Mouse (Mus musculus) megakaryocyte, embryonic 14.5 days (primary cell): ENCODE data around the gene Slamf9. TPM values are rescaled to one million over a fixed set of nuclear protein-coding genes. Genes with fewer than 3 reads are reported as not detected.

Experiments used
- H3K27me3 ChIP-seq: replicated peaks from 2 replicates; pipeline ENCODE3; 2012; ENCODE audit warnings: inconsistent platforms
- H3K36me3 ChIP-seq: replicated peaks from 2 replicates; pipeline ENCODE3; 2012; ENCODE audit warnings: low read length, inconsistent platforms, mixed read lengths
- H3K4me1 ChIP-seq: 2 replicates; pipeline ENCODE4 v1.6.1; 2012; ENCODE audit warnings: inconsistent platforms
- H3K4me3 ChIP-seq: replicated peaks from 2 replicates; pipeline ENCODE3; 2012; ENCODE audit warnings: moderate library complexity, mild to moderate bottlenecking, inconsistent platforms
- H3K9me3 ChIP-seq: 2 replicates; pipeline ENCODE4 v1.6.1; 2012; ENCODE audit warnings: inconsistent platforms
- FLI1 ChIP-seq: IDR thresholded peaks from 2 replicates; pipeline ENCODE4 v1.6.1; 2012; ENCODE audit warnings: low read length, inconsistent platforms, mixed read lengths
- GATA1 ChIP-seq: IDR thresholded peaks from 3 replicates; pipeline ENCODE4 v1.6.1; 2012; ENCODE audit warnings: mixed read lengths, low read length, inconsistent platforms, borderline replicate concordance
- polyA plus RNA-seq: library from polyadenylated mRNA; stranded (reverse); fragments of >175 nt; gene quantifications from 2 replicates; pipeline ENCODE4 v1.2.3, GENCODE M21; 2012; ENCODE audit warnings: low replicate concordance; ENCODE audit not compliant: insufficient read depth

Gene Slamf9
- polyA plus RNA-seq, 1 experiment = not detected

- H3K9me3 ChIP-seq = no peaks in the 10 kb centered on the region
- H3K4me3 ChIP-seq = no peak overlapping the region
- H3K27me3 ChIP-seq = peaks cover 91% of the 10 kb centered on the region
- H3K36me3 ChIP-seq = no peaks in the 10 kb centered on the region
- peaks cover 32% of the 10 kb centered on the region for H3K4me1 ChIP-seq
- no peak for TF ChIP-seq GATA1
Measured at GRCm38 (mm10) chr1:172486651-172487050, 11.5 kb downstream of the Slamf9 start.

GRCm38 (mm10) chr1:172487859-172488258 is 12.7 kb downstream of the Slamf9 start:
- no peaks in the 10 kb centered on the region for H3K36me3 ChIP-seq
- peaks cover 23% of the 10 kb centered on the region for H3K4me1 ChIP-seq
- H3K27me3 ChIP-seq = peaks cover 90% of the 10 kb centered on the region
- H3K4me3 ChIP-seq = no peak overlapping the region
- TF ChIP-seq FLI1 (no peak), GATA1 (no peak)
- H3K9me3 ChIP-seq = no peaks in the 10 kb centered on the region

DNA sequence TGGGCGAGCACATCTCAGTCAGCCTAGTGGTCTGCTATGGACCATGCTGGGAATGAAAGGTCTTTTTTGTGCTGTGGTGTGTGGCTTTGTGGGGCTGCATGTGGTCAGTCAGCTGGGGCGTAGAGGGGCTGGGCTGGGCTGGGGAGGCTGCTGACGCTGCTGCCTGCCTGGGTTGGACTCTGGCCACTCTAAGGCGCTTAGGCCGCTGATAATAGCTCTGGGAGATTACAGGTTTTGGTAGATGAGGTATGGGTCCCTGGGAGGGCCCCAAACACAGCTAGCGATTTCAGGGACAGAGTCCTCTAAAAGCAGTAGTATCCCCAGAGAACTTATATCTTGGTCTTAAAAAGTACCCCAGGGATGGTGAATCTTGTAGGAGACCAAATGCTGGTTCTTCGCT is 13.7 kb downstream of the Slamf9 start:
- no peaks in the 10 kb centered on the region for H3K9me3 ChIP-seq
- TF ChIP-seq FLI1 (no peak), GATA1 (no peak)
- peaks cover 30% of the 10 kb centered on the region for H3K4me1 ChIP-seq
- H3K27me3 ChIP-seq = peaks cover 90% of the 10 kb centered on the region
- no peaks in the 10 kb centered on the region for H3K36me3 ChIP-seq
- H3K4me3 ChIP-seq = no peak overlapping the region

DNA sequence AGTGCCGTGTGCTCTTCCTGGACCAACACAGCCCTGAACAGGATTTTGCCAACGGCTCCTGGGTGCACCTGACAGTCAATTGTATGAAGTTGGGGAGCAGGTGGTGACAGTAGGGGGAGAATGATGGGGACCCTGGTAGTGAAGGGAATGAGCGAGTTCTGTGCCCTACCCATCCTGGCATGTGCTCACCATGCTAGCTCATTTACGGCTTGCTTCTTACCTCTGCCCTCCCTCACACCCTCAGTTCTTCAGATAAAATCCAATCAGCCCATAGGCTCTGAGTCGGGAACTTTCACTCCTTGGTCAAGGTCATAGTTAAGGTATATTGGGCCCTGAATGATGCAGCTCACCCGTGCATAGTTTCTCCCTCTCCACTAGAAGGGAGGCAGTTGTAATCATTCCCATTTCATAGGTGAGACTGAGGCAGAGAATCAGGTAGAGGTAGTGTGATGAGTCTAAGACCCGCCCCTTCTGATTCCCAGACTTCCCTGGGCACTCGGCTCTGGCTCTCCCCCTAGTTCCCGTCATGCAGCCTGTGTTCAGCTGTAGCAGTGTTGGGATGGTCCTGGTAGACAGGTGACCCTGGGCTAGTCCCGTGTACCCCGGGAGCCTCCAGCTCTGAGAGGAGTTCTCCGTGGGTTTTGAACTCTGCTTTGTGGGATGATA is 14.6 kb downstream of the Slamf9 start:
- no peak for TF ChIP-seq FLI1
- TF ChIP-seq GATA1 = no peak

GRCm38 (mm10) chr1:172490261-172490661 is 15.1 kb downstream of the Slamf9 start:
- TF ChIP-seq FLI1 (no peak), GATA1 (no peak)
- no peaks in the 10 kb centered on the region for H3K9me3 ChIP-seq
- H3K27me3 ChIP-seq = peaks cover 89% of the 10 kb centered on the region
- peak overlapping the region; percentile 87 for H3K4me3 ChIP-seq
- peaks cover 30% of the 10 kb centered on the region for H3K4me1 ChIP-seq
- no peaks in the 10 kb centered on the region for H3K36me3 ChIP-seq

More for the DNA sequence above, 14.6 kb downstream of the Slamf9 start:
- Histone ChIP-seq H3K4me3 (peak overlapping the region; percentile 87), H3K9me3 (no peaks in the 10 kb centered on the region), H3K4me1 (peaks cover 30% of the 10 kb centered on the region), H3K27me3 (peaks cover 89% of the 10 kb centered on the region), H3K36me3 (no peaks in the 10 kb centered on the region)

DNA sequence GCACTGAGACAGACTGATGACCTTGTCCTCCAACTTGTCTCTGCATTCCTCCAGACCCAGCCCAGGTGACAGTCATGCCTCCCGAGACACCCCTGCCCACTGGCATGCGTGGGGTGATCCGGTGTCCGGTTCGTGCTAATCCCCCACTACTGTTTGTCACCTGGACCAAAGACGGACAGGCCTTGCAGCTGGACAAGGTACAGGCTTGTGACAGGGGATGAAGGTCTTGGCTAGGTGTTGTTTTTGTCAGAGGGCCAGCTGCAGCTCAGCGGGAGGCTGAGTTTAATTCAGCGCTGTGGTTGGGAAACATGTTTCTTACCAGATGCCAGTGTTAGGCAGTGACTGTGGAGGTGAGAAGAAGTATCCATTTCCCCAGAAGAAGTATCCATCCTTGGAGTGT is 16.9 kb downstream of the Slamf9 start:
- Histone ChIP-seq H3K4me1 (peaks cover 41% of the 10 kb centered on the region), H3K27me3 (peaks cover 90% of the 10 kb centered on the region), H3K9me3 (no peaks in the 10 kb centered on the region), H3K4me3 (peak overlapping the region; percentile 15), H3K36me3 (no peaks in the 10 kb centered on the region)
- TF ChIP-seq GATA1 = no peak
- TF ChIP-seq FLI1 = no peak

GRCm38 (mm10) chr1:172493516-172493915 is 18.4 kb downstream of the Slamf9 start:
- Histone ChIP-seq H3K36me3 (no peaks in the 10 kb centered on the region), H3K4me3 (no peak overlapping the region), H3K4me1 (peaks cover 52% of the 10 kb centered on the region), H3K9me3 (no peaks in the 10 kb centered on the region), H3K27me3 (peaks cover 87% of the 10 kb centered on the region)
- no peak for TF ChIP-seq FLI1

DNA sequence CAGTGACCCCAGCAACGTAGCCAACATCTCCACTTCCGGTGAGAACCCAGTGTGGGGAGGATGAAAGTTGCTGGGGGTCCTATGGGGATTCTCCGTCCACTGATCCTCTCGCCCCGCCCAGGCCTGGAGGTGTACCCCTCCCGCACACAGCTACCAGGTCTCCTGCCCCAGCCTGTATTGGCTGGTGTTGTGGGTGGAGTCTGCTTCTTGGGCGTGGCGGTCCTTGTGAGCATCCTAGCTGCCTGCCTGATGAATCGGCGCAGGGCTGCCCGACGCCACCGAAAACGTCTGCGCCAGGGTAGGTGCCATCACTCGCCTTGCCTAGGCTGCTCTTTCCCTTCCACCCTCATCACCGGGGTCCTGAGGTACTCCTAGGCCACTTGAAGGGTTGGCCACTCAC is 20.9 kb downstream of the Slamf9 start:
- peaks cover 47% of the 10 kb centered on the region for H3K4me1 ChIP-seq
- peaks cover 68% of the 10 kb centered on the region for H3K27me3 ChIP-seq
- no peak for TF ChIP-seq FLI1
- no peak for TF ChIP-seq GATA1
- no peak overlapping the region for H3K4me3 ChIP-seq
- no peaks in the 10 kb centered on the region for H3K36me3 ChIP-seq
- no peaks in the 10 kb centered on the region for H3K9me3 ChIP-seq

DNA sequence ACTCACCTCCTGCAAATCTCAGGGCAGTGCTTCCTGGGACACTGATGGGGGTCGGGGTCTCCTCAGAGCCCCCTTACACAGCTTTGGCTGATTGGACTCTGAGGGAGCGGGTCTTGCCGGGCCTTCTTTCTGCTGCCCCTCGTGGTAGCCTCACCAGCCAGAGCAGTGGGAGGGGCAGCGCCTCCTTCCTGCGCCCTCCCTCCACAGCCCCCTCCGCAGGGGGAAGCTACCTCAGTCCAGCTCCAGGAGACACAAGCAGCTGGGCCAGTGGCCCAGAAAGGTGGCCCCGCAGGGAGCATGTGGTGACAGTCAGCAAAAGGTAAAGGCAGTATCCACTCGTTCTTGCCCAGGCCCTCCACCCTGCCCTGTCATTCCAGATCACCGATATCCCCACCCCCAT is 22.3 kb downstream of the Slamf9 start:
- Histone ChIP-seq H3K36me3 (peaks cover 1% of the 10 kb centered on the region), H3K4me3 (no peak overlapping the region), H3K4me1 (peaks cover 53% of the 10 kb centered on the region), H3K9me3 (no peaks in the 10 kb centered on the region), H3K27me3 (peaks cover 54% of the 10 kb centered on the region)
- TF ChIP-seq GATA1 (no peak), FLI1 (no peak)

DNA sequence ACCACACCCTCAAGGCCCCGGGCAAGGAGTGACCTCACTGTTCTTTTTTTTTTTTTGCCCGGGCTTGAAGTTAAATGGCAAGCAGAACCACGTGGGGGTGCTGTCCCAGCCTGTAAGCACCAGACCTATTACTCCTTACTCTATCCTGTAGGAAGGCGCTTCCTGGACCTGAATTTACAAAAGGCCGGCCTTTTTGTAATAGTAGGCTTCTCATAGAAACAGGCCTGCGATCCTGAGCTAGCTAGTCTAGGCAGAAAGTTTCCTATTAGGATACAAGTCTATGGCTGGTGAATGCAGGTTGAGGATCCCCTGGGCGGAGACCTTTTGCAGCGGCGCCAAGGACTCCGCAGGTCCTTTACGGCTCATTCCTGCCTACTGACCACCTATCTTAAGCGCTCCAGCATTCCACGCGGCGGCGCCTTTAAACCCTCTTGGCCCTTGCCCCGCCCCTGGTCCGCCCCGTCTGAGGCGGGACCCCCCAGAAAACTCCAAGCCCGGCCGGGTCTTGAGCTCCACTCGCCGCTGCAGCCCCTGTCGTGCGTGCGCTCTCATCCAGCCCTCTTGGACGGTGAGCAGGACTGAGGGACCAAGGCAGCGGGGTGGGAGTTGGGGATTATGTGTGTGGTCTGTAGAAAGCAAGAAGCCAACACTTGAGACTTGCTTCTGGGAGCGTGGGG is 24.7 kb downstream of the Slamf9 start, which contains the start of gene Tagln2:
Tagln2 (plus strand) TSS at position 283 of the 677 bp plus-strand sequence.
- Histone ChIP-seq H3K4me1 (peaks cover 70% of the 10 kb centered on the region), H3K4me3 (peak within 1 kb of the TSS; percentile 97), H3K9me3 (no peaks in the 10 kb centered on the region), H3K27me3 (peaks cover 31% of the 10 kb centered on the region), H3K36me3 (peaks cover 22% of the 10 kb centered on the region)
- TF ChIP-seq FLI1 (no peak), GATA1 (no peak)
